In genomic region chr5:139015097-139015496, GRCm38 (mm10) we compare ENCODE assay signal across 8 mouse cellular contexts. TPM values are rescaled to one million over a fixed set of nuclear protein-coding genes. Genes with fewer than 3 reads are reported as not detected.
DNase-seq lines count a peak whose midpoint lies in the region; ATAC-seq and TF ChIP-seq lines count a peak whose summit lies in the region.
"Had no signal": no experiment of that assay in that cellular context is flagged by ENCODE, and none has a peak within 500 bp of the region (broad histone marks: within the 10 kb centered on the region; RNA-seq: fewer than 3 reads in every experiment).

No protein-coding gene starts in this region.

- no peaks in the 10 kb centered on the region for H3K27me3 ChIP-seq in kidney, embryonic 16.5 days (ENCODE audit: insufficient read depth, low read length)
- peaks cover 79% of the 10 kb centered on the region for H3K27me3 ChIP-seq in megakaryocyte, embryonic 14.5 days (replicated peaks)
- no peaks in the 10 kb centered on the region for H3K27me3 ChIP-seq in forebrain, postnatal 0 days (ENCODE audit: insufficient read depth, low read length)
- H3K27me3 ChIP-seq: heart, embryonic 15.5 days had no signal

- H3K9me3 ChIP-seq in kidney, embryonic 16.5 days (ENCODE audit: low read length): no peaks in the 10 kb centered on the region
- no peaks in the 10 kb centered on the region for H3K9me3 ChIP-seq in megakaryocyte, embryonic 14.5 days
- H3K9me3 ChIP-seq in forebrain, postnatal 0 days (ENCODE audit: low read length): no peaks in the 10 kb centered on the region
- H3K9me3 ChIP-seq: heart, embryonic 15.5 days had no signal

- WGBS in kidney, embryonic 16.5 days: 32% methylated on average over 3 of the region's 3 CpGs
- 69% methylated on average over 3 of the region's 3 CpGs for WGBS in forebrain, postnatal 0 days

- TF ChIP-seq CTCF in forebrain, postnatal 0 days (IDR thresholded peaks at IDR 0.05; ENCODE audit: low read depth): no peak

- no peak overlapping the region for H3K27ac ChIP-seq in kidney, embryonic 16.5 days (ENCODE audit: low read length)
- H3K27ac ChIP-seq in forebrain, postnatal 0 days (ENCODE audit: low read depth, low read length): no peak overlapping the region
- H3K27ac ChIP-seq: heart, embryonic 15.5 days had no signal

- H3K36me3 ChIP-seq in kidney, embryonic 16.5 days (ENCODE audit: insufficient read depth, low read length): no peaks in the 10 kb centered on the region
- H3K36me3 ChIP-seq in megakaryocyte, embryonic 14.5 days (replicated peaks; ENCODE audit: low read length): no peaks in the 10 kb centered on the region
- peaks cover 30% of the 10 kb centered on the region for H3K36me3 ChIP-seq in forebrain, postnatal 0 days (ENCODE audit: insufficient read depth)
- H3K36me3 ChIP-seq: heart, embryonic 15.5 days had no signal

- H3K4me2 ChIP-seq in kidney, embryonic 16.5 days (replicated peaks; ENCODE audit: low read depth, low read length): no peak overlapping the region
- H3K4me2 ChIP-seq in forebrain, postnatal 0 days (ENCODE audit: low read depth): no peak overlapping the region
- H3K4me2 ChIP-seq: heart, embryonic 15.5 days had no signal

- H3K4me3 ChIP-seq in kidney, embryonic 16.5 days (ENCODE audit: low read length): no peak overlapping the region
- H3K4me3 ChIP-seq in megakaryocyte, embryonic 14.5 days (replicated peaks): peak overlapping the region; percentile 5
- no peak overlapping the region for H3K4me3 ChIP-seq in forebrain, postnatal 0 days (ENCODE audit: low read depth, low read length)
- H3K4me3 ChIP-seq: heart, embryonic 15.5 days had no signal

- no peak overlapping the region for H3K9ac ChIP-seq in kidney, embryonic 16.5 days (replicated peaks; ENCODE audit: low read length)
- H3K9ac ChIP-seq in forebrain, postnatal 0 days: no peak overlapping the region
- H3K9ac ChIP-seq: heart, embryonic 15.5 days had no signal

- H3K4me1 ChIP-seq in kidney, embryonic 16.5 days (ENCODE audit: insufficient read depth, low read length): peaks cover 18% of the 10 kb centered on the region
- H3K4me1 ChIP-seq in megakaryocyte, embryonic 14.5 days: peaks cover 21% of the 10 kb centered on the region
- H3K4me1 ChIP-seq in forebrain, postnatal 0 days (ENCODE audit: insufficient read depth): no peaks in the 10 kb centered on the region

- ATAC-seq in kidney, embryonic 16.5 days (ENCODE audit: low FRiP score, low TSS enrichment): peak; percentile 86
- no peak for ATAC-seq in forebrain, postnatal 0 days

- DNase-seq in urinary bladder, postnatal 14 days (ENCODE audit: low spot score): peak; percentile 51
- DNase-seq in urinary bladder, adult 2 months (ENCODE audit: low spot score): no peak
- peak; percentile 65 for DNase-seq in gastrocnemius, postnatal 25 days
- no peak for DNase-seq in forebrain, postnatal 0 days
- DNase-seq in spleen, postnatal 4 days (ENCODE audit: low spot score in 2 of 2): no peak

RNA-seq across cellular contexts. Expression of gene Pdgfa, which starts 17.9 kb away (rescaled TPM):
- polyA plus RNA-seq in urinary bladder, adult 2 months (2012; rRNA removed): 20.4 and 39.0 TPM in 2 replicates
- total RNA-seq in gastrocnemius, postnatal 25 days (2021): 10 to 100 TPM; 22.2 to 22.3 TPM
- polyA plus RNA-seq in kidney, embryonic 16.5 days (2015; fragmentation: Nextera tagmentation; extraction: Ambion mirVana): 57.1 and 58.6 TPM in 2 replicates
- polyA plus RNA-seq in megakaryocyte, embryonic 14.5 days (2012; ENCODE audit: insufficient read depth, low replicate concordance): 18.0 and 19.1 TPM in 2 replicates
- total RNA-seq in forebrain, postnatal 0 days (2014; rRNA removed): 57.8 and 63.4 TPM in 2 replicates
- 43.3 and 47.8 TPM in 2 replicates for polyA plus RNA-seq in forebrain, postnatal 0 days (2015; fragmentation: Nextera tagmentation; extraction: Ambion mirVana)

Comparison
In these comparisons a context has a peak if more than half of its experiments do, and no peak if none do; other contexts are left out.
1. DNase-seq: peak in urinary bladder, postnatal 14 days (single experiment) and gastrocnemius, postnatal 25 days (single experiment); none in urinary bladder, adult 2 months (single experiment), forebrain, postnatal 0 days (single experiment) and spleen, postnatal 4 days (0 of 2).